Mouse (Mus musculus) heart, adult 2 months (tissue): ENCODE results near the gene Kalrn.
A peak's percentile ranks its signal among the peaks of the same experiment; 100 is the strongest.

Experiments used
- CTCF ChIP-seq: fragments of 200-600 bp; IDR thresholded peaks from 2 replicates; pipeline ENCODE4 v1.8.1; 2022; ENCODE audit warnings: antibody characterized with exemption, mild to moderate bottlenecking, moderate library complexity
- EP300 ChIP-seq: fragments of 200-500 bp; IDR thresholded peaks from 2 replicates; pipeline ENCODE4 v1.6.1; 2011; ENCODE audit warnings: low read depth, low read length, control low read depth; ENCODE audit not compliant: insufficient read depth
- POLR2A ChIP-seq: fragments of 200-500 bp; IDR thresholded peaks from 2 replicates; pipeline ENCODE4 v1.6.1; 2011; ENCODE audit warnings: mild to moderate bottlenecking, low read depth, low read length, control low read depth; ENCODE audit not compliant: insufficient read depth

GRCm38 (mm10) chr16:34293675-34294074 is 279.7 kb downstream of the Kalrn start:
- TF ChIP-seq CTCF (peak; percentile 44), EP300 (no peak), POLR2A (no peak)
